Mouse (Mus musculus) embryonic fibroblast, embryonic 13.5 days (primary cell): ENCODE data around the gene Srrm3.

Experiments used
- CTCF ChIP-seq: IDR thresholded peaks from 2 replicates; pipeline ENCODE4 v1.5.1; 2011; ENCODE audit warnings: mild to moderate bottlenecking, control low read depth, low read length, moderate library complexity, borderline replicate concordance; ENCODE audit not compliant: insufficient read depth
- POLR2A ChIP-seq: IDR thresholded peaks from 2 replicates; pipeline ENCODE4 v1.6.1; 2011; ENCODE audit warnings: low read depth, mild to moderate bottlenecking, control low read depth, low read length, moderate library complexity

- TF ChIP-seq POLR2A (no peak), CTCF (no peak)
Observed at GRCm38 (mm10) chr5:135909646-135910045, 103.0 kb downstream of the Srrm3 start.
